Mouse (Mus musculus): ENCODE data around the gene Spg7. TPM values are rescaled to one million over a fixed set of nuclear protein-coding genes. Genes with fewer than 3 reads are reported as not detected.

The Spg7 gene
- polyA plus RNA-seq, 1 experiment = 50.3 TPM

- no peak for TF ChIP-seq GATA1 (IDR thresholded peaks at IDR 0.05; ENCODE audit: low read length)
Observed at GRCm38 (mm10) chr8:123065214-123066100, 2.7 kb downstream of the Spg7 start.

GRCm38 (mm10) chr8:123066101-123066683, 3.5 kb downstream of the Spg7 start:
- no peak for TF ChIP-seq GATA1 (IDR thresholded peaks at IDR 0.05; ENCODE audit: low read length)

GRCm38 (mm10) chr8:123071176-123071575, 8.4 kb downstream of the Spg7 start:
- TF ChIP-seq GATA1 (IDR thresholded peaks at IDR 0.05; ENCODE audit: low read length) = no peak

GRCm38 (mm10) chr8:123077213-123077612, 14.5 kb downstream of the Spg7 start:
- no peak for TF ChIP-seq GATA1 (IDR thresholded peaks at IDR 0.05; ENCODE audit: low read length)

- TF ChIP-seq GATA1 (IDR thresholded peaks at IDR 0.05; ENCODE audit: low read length) = no peak
Observed at GRCm38 (mm10) chr8:123082993-123083392, 20.3 kb downstream of the Spg7 start.

- no peak for TF ChIP-seq GATA1 (IDR thresholded peaks at IDR 0.05; ENCODE audit: low read length)
Observed at GRCm38 (mm10) chr8:123083610-123084009, 20.9 kb downstream of the Spg7 start.

GRCm38 (mm10) chr8:123087289-123087688, 24.5 kb downstream of the Spg7 start:
- TF ChIP-seq GATA1 (IDR thresholded peaks at IDR 0.05; ENCODE audit: low read length) = no peak

- TF ChIP-seq GATA1 (IDR thresholded peaks at IDR 0.05; ENCODE audit: low read length) = no peak
Observed at GRCm38 (mm10) chr8:123097216-123097615, 34.5 kb downstream of the Spg7 start.

- TF ChIP-seq GATA1 (IDR thresholded peaks at IDR 0.05; ENCODE audit: low read length) = no peak
Observed at GRCm38 (mm10) chr8:123097786-123098584, 35.2 kb downstream of the Spg7 start.

GRCm38 (mm10) chr8:123100288-123100687, 37.5 kb downstream of the Spg7 start:
- TF ChIP-seq GATA1 (IDR thresholded peaks at IDR 0.05; ENCODE audit: low read length) = no peak

GRCm38 (mm10) chr8:123101244-123101643, 38.5 kb downstream of the Spg7 start:
- no peak for TF ChIP-seq GATA1 (IDR thresholded peaks at IDR 0.05; ENCODE audit: low read length)

- TF ChIP-seq GATA1 (IDR thresholded peaks at IDR 0.05; ENCODE audit: low read length) = no peak
Observed at GRCm38 (mm10) chr8:123101735-123102685, 39.3 kb downstream of the Spg7 start, which contains the start of gene Rpl13. Rpl13 (plus strand) TSS chr8:123102350.

GRCm38 (mm10) chr8:123103285-123103684, 40.5 kb downstream of the Spg7 start:
- TF ChIP-seq GATA1 (IDR thresholded peaks at IDR 0.05; ENCODE audit: low read length) = no peak

- no peak for TF ChIP-seq GATA1 (IDR thresholded peaks at IDR 0.05; ENCODE audit: low read length)
Observed at GRCm38 (mm10) chr8:123104046-123104767, 41.5 kb downstream of the Spg7 start.
